Mouse (Mus musculus): ENCODE measurements around the gene Olfr402. TPM values are rescaled to one million over a fixed set of nuclear protein-coding genes. Genes with fewer than 3 reads are reported as not detected.

The Olfr402 gene
- polyA plus RNA-seq, 1 experiment from 2014 or later: not detected

Other genes with a start within 250 kb of the Olfr402 start
- gene Olfr395, start 244.2 kb upstream of the Olfr402 start, polyA plus RNA-seq (2014; fragmentation: Nextera tagmentation; extraction: Ambion mirVana): not detected in 2 replicates
- not detected in 2 replicates for gene Olfr23, start 216.9 kb upstream of the Olfr402 start, polyA plus RNA-seq (2014; fragmentation: Nextera tagmentation; extraction: Ambion mirVana)
- gene Olfr397, start 192.7 kb upstream of the Olfr402 start, polyA plus RNA-seq (2014; fragmentation: Nextera tagmentation; extraction: Ambion mirVana): not detected in 2 replicates
- not detected in 2 replicates for gene Olfr398, start 163.1 kb upstream of the Olfr402 start, polyA plus RNA-seq (2014; fragmentation: Nextera tagmentation; extraction: Ambion mirVana)
- gene Olfr139, start 97.0 kb upstream of the Olfr402 start, polyA plus RNA-seq (2014; fragmentation: Nextera tagmentation; extraction: Ambion mirVana): not detected in 2 replicates
- gene Olfr399, start 96.9 kb upstream of the Olfr402 start, polyA plus RNA-seq (2014; fragmentation: Nextera tagmentation; extraction: Ambion mirVana): not detected in 2 replicates
- gene Zfp616, start 83.6 kb upstream of the Olfr402 start, polyA plus RNA-seq (2014; fragmentation: Nextera tagmentation; extraction: Ambion mirVana): not detected in 2 replicates
- not detected in 2 replicates for gene Olfr401, start 39.8 kb upstream of the Olfr402 start, polyA plus RNA-seq (2014; fragmentation: Nextera tagmentation; extraction: Ambion mirVana)
- not detected in 2 replicates for gene Olfr403, start 32.7 kb downstream of the Olfr402 start, polyA plus RNA-seq (2014; fragmentation: Nextera tagmentation; extraction: Ambion mirVana)
- not detected in 2 replicates for gene Olfr43, start 57.9 kb downstream of the Olfr402 start, polyA plus RNA-seq (2014; fragmentation: Nextera tagmentation; extraction: Ambion mirVana)
- gene Olfr406, start 106.3 kb downstream of the Olfr402 start, polyA plus RNA-seq (2014; fragmentation: Nextera tagmentation; extraction: Ambion mirVana): not detected in 2 replicates
- not detected in 2 replicates for gene Olfr59, start 130.2 kb downstream of the Olfr402 start, polyA plus RNA-seq (2014; fragmentation: Nextera tagmentation; extraction: Ambion mirVana)
- not detected in 2 replicates for gene Olfr410, start 184.5 kb downstream of the Olfr402 start, polyA plus RNA-seq (2014; fragmentation: Nextera tagmentation; extraction: Ambion mirVana)
- gene Olfr411, start 199.1 kb downstream of the Olfr402 start, polyA plus RNA-seq (2014; fragmentation: Nextera tagmentation; extraction: Ambion mirVana): not detected in 2 replicates
- gene Olfr412, start 208.5 kb downstream of the Olfr402 start, polyA plus RNA-seq (2014; fragmentation: Nextera tagmentation; extraction: Ambion mirVana): not detected in 2 replicates

All from midbrain, embryonic 14.5 days (tissue).